Mouse (Mus musculus) heart, postnatal 25 days (tissue): ENCODE measurements around the gene Echs1. TPM values are rescaled to one million over a fixed set of nuclear protein-coding genes. Genes with fewer than 3 reads are reported as not detected.
A peak's percentile ranks its signal among the peaks of the same experiment; 100 is the strongest.
"Not testable (repeated sequence)": the region's sequence is repeated elsewhere in the genome, so short reads cannot be mapped to it uniquely, and the experiment has no call there.

Experiments used
- DNase-seq: peaks from one replicate; pipeline ENCODE4 v3.0.0; 2022; ENCODE audit warnings: low spot score
- intact Hi-C: fragments of 180-260 bp; cut with DNase I; formaldehyde crosslinking; loops from one replicate; pipeline ENCODE4 v1.15.1; 2025
- total RNA-seq, 2 experiments: library from RNA; stranded (reverse); gene quantifications; 2 replicates each; pipeline ENCODE4 v1.2.3; 2021

Gene Echs1
- 100 to 1,000 TPM; 441 to 471 TPM for total RNA-seq

- intact Hi-C loops = loop anchor here (2.0 to 10.0 kb wide), 2 partner anchors 24 to 82 kb away; partner anchors contain the start of genes Tubgcp2 and Zfp511
- DNase-seq = peak; percentile 89
These were observed at the start of gene Echs1 for GRCm38 (mm10) chr7:140116329-140117054. Gene Echs1, minus strand, starts transcription at chr7:140116476.

- no peak for DNase-seq
These were observed 48.4 kb upstream of the Echs1 start, which contains the start of gene Olfr522 for GRCm38 (mm10) chr7:140164664-140165063. Gene Olfr522, minus strand, starts transcription at chr7:140164764.

GRCm38 (mm10) chr7:140160363-140160762, 44.1 kb upstream of the Echs1 start:
- intact Hi-C loops = no loop called here
- DNase-seq = no peak

More at GRCm38 (mm10) chr7:140164664-140165063, 48.4 kb upstream of the Echs1 start, which contains the start of gene Olfr522:
- intact Hi-C loops = no loop called here

- DNase-seq = no peak
- intact Hi-C loops = no loop called here
These were observed 38.1 kb upstream of the Echs1 start, which contains the start of gene Sprn for GRCm38 (mm10) chr7:140154218-140154927. Gene Sprn, minus strand, starts transcription at chr7:140154877.

- intact Hi-C loops = no loop called here
- no peak for DNase-seq
These were observed 37.5 kb upstream of the Echs1 start for GRCm38 (mm10) chr7:140153829-140154217.

GRCm38 (mm10) chr7:140153383-140153782, 37.1 kb upstream of the Echs1 start:
- intact Hi-C loops = no loop called here
- DNase-seq = no peak

- no peak for DNase-seq
- intact Hi-C loops = no loop called here
These were observed 28.3 kb upstream of the Echs1 start for GRCm38 (mm10) chr7:140144550-140144949.

- intact Hi-C loops = loop anchor here (1.0 to 2.0 kb wide), 3 partner anchors 25 to 173 kb away; partner anchors contain the start of gene Echs1
- DNase-seq = peak; percentile 27
These were observed 25.1 kb upstream of the Echs1 start for GRCm38 (mm10) chr7:140141350-140141749.

- intact Hi-C loops = loop anchor here (5.0 kb wide), 1 partner anchor 101 kb away; the partner anchor contains the start of genes Tubgcp2 and Zfp511
These were observed 21.7 kb upstream of the Echs1 start for GRCm38 (mm10) chr7:140138021-140138310.

GRCm38 (mm10) chr7:140137135-140138020, 21.1 kb upstream of the Echs1 start, which contains the start of gene Mtg1:
Gene Mtg1, plus strand, starts transcription at chr7:140137564.
- intact Hi-C loops = loop anchor here (5.0 kb wide), 1 partner anchor 100 kb away; the partner anchor contains the start of genes Tubgcp2 and Zfp511
- peak; percentile 92 for DNase-seq

More at GRCm38 (mm10) chr7:140138021-140138310, 21.7 kb upstream of the Echs1 start:
- DNase-seq = no peak

GRCm38 (mm10) chr7:140135106-140135770, 19.0 kb upstream of the Echs1 start:
- intact Hi-C loops = loop anchor here (5.0 kb wide), 1 partner anchor 98 kb away; the partner anchor contains the start of genes Tubgcp2 and Zfp511
- DNase-seq = no peak

- DNase-seq, intact Hi-C loops: not testable (repeated sequence)
These were observed 17.8 kb upstream of the Echs1 start for GRCm38 (mm10) chr7:140134033-140134432.

GRCm38 (mm10) chr7:140132184-140132583, 15.9 kb upstream of the Echs1 start:
- intact Hi-C loops = not testable (repeated sequence)

GRCm38 (mm10) chr7:140127911-140128310, 11.6 kb upstream of the Echs1 start:
- intact Hi-C loops = no loop called here
- DNase-seq = no peak

More at GRCm38 (mm10) chr7:140132184-140132583, 15.9 kb upstream of the Echs1 start:
- DNase-seq = not testable (repeated sequence)

- intact Hi-C loops = no loop called here
- DNase-seq = no peak
These were observed 10.7 kb upstream of the Echs1 start for GRCm38 (mm10) chr7:140126934-140127333.

GRCm38 (mm10) chr7:140126022-140126350, 9.7 kb upstream of the Echs1 start:
- intact Hi-C loops = no loop called here
- DNase-seq = no peak

GRCm38 (mm10) chr7:140125278-140126021, 9.2 kb upstream of the Echs1 start:
- intact Hi-C loops = no loop called here
- peak; percentile 90 for DNase-seq

GRCm38 (mm10) chr7:140124382-140124781, 8.1 kb upstream of the Echs1 start:
- intact Hi-C loops = no loop called here
- DNase-seq = no peak
